Mouse (Mus musculus) heart, adult 18-20 months (tissue): ENCODE measurements around the gene Gja5. TPM values are rescaled to one million over a fixed set of nuclear protein-coding genes. Genes with fewer than 3 reads are reported as not detected.

Experiments used
- DNase-seq, 2 experiments: peaks; one replicate each; pipeline ENCODE4 v3.0.0; 2021 to 2022; ENCODE audit warnings: mixed read lengths in 1 of 2
- total RNA-seq, 2 experiments: library from RNA; stranded (reverse); gene quantifications; 2 replicates each; pipeline ENCODE4 v1.2.3; 2021

Gene Gja5
- total RNA-seq, 2 experiments from 2014 or later = 15.8 to 17.2 TPM

DNA sequence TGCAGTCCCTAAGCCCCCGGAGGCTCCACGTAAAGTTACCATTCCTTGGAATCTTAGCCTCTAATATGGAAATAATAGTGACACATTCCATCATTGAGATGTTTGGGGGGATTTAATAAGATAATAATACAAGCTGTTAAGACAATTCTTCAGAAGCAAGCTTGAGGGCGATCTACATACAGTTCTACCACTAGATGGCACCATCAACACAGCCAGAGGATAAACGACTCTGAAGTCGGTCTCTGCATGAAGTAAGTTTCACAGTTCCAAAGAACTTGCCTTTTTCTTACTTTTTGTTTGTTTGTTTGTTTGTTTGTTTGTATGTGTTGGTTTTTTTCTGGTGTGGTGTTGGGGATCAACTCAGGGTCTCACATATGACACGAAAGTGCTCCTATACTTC lies 31.7 kb downstream of the Gja5 start:
- peak; percentile 13 to 57 for DNase-seq

DNA sequence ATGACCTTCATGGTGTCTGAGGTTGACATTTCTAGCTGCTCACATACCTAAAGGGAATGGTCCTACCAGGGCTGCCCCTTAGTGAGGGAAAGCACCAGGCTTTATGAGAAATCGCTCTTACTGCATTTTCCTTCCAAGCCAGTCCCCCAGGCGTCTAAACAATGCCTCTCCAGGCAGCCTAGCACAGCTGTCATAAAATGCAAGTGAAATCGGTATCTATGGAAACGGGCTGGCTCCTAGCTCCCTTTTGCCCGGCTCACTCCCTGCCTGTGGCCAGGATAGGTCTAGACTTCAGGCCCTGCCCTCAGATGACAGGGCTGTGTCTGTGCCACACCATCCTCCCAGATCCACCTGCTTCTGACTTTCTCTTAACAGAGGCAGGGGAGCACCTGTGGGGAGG lies 33.1 kb downstream of the Gja5 start:
- no peak for DNase-seq

DNA sequence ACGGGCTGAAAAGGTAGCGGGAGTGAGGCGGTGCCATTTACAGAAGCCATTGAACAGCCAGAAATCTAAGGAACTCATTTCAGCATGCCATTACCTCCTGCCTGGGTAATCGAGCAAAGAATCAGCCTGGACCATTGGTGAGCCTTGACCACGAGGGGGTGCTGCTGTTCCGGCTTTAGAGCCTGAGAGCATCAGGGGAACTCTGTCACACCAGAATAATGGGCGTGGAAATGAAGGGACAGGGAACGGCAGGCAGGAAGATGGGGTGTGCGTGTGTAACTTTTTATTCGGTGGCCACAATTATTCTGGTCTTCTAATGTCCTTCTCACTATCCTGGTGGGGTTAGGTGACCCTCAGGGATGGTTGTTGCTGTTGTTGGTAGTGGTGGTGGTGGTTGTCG lies 34.2 kb downstream of the Gja5 start:
- DNase-seq = peak; percentile 77 to 93

DNA sequence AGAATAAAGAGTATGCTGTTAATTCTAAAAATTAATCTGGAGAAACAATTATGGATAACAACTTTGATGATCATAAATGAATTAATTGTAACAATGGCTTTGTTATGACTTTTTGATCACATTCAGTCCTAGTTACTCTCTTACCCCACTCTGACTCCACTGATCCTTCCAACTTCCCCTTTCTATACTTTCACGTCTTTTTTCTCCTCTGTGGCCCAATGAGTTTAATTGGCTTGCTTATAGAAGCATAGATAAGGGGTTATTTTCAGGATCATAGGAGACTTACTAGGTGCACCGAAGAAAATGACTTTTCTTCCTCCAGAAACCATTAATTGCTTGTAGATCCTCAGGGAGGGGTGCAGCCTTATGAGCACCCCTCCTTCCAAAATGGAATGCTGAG lies 38.2 kb downstream of the Gja5 start:
- DNase-seq = no peak

DNA sequence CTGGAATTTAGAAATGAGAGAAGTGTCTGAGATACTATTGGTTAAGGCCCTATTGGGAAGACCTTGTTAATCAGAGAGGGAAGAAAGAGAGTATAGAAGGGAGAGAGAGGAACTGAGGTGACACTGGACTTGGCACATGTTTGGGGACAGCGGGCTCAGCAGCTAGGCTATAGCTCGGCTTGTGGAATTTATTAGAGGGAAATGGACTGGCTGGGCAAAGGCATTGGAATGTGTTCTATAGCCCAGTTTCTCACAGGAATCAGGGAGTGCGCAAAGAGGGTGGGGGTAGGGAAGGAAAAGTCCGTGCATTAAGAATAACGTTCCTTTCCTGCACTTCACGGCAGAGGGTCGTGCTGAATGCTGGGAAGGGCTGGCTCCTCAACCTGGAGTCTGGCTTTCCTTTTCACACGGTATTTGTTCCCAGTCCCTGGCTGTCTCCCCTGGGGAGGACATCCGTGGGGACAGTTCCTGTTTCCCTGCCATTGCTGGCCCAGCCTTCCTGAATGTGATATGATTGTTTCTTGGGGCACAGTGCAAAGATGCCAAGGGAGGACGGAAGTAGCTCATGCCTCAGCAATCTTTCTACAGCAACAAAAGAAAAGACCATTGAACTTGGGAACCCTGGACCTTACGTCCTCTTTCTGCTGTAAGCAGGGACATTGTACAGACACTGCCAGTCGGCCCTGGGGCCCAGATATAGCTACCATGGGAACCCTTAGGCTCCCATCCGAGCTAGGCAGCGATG lies 49.2 kb downstream of the Gja5 start:
- peak; percentile 10 to 35 for DNase-seq

DNA sequence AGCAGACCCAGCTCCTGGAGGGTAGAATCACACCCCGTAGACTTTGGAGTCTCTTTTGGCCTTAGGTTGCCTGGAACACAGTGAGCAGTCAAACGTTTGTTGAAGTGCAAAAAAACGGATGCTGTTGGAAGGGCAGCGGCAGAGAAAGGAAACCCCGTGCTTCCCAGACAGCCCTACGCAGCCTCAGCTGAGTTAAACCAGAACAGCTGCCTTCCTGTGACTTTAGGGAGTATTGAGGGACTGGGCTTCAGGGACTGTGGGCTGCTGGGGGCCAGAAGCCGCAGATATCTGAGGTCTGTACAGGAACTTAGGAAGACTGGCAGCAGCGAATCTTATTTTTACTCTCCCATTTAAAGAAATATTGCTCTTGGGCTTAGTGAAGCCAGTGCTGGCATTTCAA lies 56.1 kb downstream of the Gja5 start:
- peak in 1 of 2 experiments; percentile 4 for DNase-seq

DNA sequence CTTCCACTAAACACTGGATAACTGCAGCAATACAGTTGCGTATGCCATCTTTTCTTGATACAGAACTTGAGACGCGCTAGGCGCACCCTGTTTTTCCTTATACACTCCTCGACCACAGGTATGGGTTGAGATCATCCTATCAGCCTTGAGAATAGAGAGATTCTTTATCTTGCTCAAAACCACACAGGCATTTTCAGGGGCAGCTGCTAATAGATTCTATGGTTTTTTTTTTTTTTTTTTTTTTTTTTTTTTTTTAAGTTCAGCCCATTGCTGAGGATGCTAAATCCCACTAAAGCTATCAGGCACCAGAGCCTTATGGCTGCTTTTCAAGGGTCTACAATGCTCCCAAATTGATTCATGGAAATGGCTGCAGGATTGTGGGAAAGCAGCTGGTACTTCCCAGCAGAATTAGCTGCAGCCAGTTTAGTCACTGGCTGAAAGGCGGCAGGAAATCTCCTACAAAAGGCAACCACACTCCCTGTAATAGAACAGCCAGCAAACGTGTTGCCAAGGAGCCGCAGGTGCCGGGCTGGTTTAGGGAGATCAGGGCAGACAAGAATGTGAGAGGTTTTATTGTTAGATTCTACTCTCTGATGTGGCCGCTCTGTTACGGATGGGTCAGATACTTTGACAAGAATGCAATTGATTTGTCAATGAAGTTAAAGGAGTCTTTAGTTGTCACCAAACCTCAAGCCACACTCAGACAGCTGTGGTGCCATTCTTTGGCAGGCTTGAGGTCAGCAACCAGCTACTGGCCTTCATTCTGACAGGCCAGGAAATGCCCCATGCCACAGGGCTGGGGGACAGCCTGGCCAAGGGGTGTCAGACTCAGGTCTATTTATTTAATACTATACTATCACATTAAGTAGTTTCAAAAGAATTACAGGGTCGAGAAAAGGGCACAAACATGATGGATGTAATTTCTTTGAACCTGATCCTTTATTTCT lies 58.9 kb downstream of the Gja5 start:
- no peak for DNase-seq

DNA sequence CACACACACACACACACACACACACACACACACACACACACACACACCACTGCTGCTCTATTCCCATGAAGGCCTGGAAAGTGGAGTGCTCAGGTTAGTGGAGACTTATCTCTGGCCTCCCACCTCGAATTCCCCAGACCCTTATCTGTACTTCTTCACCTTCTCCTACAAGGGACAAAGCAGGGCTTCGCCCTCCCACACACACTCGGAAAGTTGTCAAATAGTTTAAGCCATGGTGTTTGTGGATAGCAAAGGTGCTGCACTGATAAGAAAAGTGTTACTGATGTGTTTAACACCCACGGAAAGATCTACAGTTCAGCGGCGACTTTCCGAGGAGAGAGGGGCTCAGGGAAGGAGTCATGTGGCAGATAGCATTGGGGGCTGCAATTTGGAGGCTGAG lies 66.5 kb downstream of the Gja5 start:
- DNase-seq = no peak

DNA sequence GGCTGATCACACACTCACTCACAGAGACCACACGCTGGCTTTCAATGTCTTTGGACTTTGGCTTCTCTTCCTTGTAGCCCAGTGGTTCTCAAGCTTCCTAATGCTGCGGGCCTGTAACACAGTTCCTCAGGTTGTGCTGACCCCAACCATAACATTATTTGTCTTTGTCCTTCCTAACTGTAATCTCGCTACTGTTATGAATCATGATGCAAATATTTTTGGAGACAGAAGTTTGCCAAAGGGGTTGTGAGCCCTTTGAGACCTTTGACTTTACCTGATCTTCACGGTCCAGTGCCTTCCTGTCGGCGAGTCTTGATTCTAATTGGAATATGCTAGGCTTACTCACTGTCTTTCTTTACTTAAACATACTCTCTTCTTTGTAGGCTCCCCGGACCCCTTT lies 70.0 kb downstream of the Gja5 start:
- DNase-seq = no peak

DNA sequence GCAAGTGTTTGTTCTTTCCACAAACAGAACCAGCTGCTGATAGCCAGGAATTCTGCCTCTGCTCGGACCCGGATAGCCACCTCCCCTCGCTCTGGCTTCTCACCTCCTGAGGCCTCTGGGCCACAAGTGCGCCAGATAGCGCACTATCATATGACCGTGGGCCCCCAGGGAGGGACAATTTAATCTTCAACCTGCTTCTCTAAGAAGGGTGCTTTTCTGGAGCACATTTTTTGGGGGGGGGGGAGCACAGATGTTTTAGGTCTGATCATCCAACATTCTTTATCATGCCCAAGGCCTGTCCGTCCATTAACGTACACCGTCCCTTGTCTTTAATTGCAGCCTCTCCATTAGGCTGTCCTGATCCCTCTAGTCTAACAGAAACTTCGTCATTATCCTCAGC lies 71.1 kb downstream of the Gja5 start:
- no peak for DNase-seq

DNA sequence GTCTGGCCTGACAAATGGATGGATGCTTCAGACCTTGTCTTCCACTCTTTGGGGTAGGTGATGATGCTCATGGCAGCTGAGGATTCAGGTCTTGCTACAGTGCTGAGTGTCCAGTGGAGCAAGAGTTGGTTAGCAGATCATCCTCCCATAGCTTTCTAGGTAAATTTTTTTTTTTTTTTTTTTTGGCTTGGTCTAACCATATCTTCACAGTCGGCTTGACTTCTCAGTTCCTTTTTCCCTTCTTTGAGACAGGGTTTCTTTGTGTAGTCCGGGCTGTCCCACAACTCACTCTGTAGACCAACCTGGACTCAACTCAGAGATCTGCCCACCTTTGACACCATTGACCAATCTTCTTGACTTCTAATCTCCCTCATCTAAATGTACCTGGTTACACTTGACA lies 73.0 kb downstream of the Gja5 start:
- DNase-seq = no peak

DNA sequence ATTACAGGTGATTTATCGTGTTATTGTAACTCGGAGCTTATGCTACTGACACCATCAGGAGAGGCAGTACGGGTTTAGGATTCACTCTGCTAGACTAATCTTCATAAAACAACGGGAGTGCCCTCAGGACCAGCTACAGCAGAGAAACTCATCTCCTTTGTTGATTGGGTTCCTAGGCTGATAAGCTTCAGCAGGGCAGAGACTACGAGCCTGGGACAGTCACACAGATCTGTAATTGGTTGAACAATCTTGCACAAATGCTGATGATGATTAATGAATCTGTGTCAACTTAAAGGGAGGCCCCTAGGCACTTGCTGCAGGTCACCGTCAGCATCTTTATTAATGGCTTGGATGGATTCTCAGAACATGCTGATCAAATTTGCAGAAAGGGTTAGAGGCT lies 74.0 kb downstream of the Gja5 start:
- no peak for DNase-seq

DNA sequence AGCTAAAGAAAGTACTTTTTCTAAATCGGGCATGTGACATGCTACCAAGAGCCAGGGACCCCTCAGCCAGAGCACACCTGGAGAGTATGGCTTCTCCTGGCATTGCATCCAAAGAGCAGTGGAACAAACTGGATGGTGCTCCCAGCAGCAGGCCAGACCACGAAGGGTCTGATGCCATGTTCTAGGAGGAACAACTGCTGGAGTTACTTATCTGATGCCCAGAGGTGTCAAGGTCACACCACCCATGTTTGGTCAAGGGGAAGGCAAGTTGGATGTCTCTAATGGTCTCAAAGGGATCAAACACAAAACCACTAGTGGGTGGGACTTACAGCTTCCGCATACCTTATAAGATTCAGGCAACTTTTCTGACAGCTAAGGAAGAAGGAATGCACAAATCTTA lies 74.5 kb downstream of the Gja5 start:
- DNase-seq = no peak

DNA sequence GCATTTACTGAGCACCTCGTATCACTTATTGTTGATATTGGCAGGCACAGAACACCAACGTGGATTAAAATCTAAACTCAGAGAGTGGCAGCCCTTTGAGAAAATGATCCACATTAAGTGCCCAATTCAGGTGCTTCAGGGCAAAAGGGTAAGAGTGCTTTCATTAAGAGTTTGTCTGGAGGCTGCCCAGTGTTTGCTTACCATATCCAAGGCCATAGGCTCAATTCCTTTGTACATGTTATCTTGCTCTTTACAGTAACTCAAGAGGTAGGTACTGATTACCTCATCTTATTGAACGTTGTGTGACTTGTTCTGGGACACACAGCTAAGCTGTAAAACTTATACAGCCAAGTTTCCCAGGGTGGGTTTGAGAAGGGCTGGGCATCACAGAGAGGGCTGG lies 77.3 kb downstream of the Gja5 start:
- no peak for DNase-seq

DNA sequence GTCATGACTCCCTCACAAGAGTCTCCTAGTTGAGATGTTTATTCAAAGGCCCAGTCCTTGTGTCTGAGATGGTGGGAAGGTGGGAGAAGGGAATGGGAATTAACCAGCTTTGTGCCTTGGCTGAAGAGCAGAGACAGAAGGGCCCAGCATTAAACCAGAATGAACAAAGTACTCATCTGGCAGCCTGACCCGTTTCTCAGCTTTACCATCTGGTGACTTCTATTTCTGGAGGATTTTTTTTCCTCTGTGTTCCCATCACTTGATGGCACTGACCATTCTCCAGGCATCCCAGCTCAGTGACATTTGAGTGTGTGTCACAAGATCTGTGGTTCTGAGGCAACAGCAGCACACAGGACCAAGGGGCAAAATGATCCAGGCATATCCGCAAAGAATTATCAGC lies 78.2 kb downstream of the Gja5 start:
- no peak for DNase-seq

DNA sequence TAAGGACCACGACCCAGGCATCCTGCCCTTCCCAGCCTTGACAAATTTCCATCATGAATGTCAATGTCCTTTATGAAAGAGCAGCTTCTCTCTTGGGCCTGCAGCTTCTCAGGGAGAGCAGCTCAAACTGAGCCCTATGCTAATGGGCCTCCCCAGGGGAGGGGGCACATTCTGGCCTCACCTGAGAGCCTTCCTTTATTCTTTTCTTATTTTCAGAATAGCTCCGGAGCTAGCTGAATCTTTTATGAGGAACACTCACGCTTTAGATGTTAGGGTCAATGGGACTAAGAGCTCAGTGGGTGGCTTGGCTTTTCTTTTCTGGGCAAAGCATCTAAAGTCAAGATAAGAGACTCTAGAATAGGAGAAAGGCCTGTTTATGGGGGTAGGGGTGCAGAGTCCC lies 88.0 kb downstream of the Gja5 start:
- DNase-seq = no peak

DNA sequence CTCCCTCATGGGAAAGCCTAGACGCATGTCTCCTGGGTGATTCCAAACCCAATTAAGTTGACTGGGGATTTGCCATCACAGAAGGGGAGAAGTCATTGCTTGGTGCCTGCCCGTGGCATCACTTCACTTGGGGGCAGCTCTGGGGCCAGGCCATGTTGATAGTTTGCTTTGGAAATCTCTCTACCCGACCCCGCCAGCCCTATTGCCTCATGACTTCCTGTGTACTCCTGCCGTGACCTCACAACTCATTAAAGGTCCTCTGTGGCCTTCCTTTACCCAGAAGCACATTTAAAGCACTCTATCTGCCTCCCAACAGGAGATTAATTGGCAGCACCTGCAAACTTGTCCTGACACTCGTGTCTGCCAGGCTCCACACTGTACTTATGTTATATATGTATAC lies 93.3 kb downstream of the Gja5 start:
- DNase-seq = peak in 1 of 2 experiments; percentile 3

DNA sequence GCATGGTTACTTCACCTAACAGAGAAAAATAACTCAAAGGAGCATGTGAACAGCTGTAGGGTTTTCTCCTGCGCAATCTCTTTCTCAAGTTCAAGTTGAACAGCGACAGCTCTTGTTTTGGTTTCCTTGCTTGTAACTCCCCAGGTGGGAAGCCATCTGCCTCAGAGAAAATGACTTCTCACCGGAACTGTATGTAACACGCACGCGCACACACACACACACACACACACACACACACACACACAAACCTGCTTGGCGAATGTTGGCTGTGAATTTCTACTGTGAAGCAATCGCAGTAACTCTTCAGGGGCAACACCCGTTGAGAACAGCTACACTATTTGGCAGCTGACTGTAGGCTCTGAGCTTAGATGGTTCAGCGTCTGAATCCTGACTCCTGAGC lies 98.6 kb downstream of the Gja5 start:
- no peak for DNase-seq

DNA sequence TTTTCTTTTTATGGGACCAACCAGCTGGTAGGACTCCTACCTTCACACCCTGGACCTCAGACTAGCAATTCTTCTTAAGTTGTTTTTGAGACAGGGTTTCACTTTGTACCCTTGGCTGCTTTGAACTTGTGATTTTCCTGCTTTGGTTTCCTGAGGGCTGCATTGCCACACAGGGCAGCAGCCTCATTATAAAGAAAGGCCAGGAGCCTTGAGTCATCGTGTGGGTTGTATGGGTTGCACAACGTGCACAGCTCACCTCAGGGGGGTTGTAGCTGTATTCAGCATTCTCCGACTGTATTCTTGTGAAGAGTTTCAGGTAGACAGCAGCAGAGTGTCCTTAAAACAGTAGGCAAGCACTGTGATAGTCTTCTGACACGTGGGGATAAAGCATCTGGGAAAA lies 100.0 kb downstream of the Gja5 start:
- no peak for DNase-seq

DNA sequence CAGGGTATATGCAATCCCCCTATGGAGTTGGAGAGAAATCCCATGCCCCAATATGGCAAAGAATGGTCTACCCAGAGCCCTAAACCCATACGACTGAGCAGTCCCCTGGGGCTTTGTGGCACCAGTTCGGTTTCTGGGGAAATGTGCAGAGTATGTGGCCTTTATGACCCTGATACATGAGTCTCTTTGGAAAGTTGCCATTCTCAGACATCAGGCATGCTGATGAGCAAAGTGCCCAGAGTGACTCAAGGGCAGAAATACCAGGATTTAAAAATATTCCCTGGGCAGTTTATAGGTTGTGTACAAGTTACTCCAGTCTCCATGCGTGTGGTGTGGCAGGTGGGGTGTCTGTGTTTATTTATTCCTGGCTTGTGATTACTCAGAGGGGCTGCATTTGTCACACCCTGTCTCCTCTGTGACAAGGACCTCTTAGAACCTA lies 102.5 kb downstream of the Gja5 start:
- no peak for DNase-seq

DNA sequence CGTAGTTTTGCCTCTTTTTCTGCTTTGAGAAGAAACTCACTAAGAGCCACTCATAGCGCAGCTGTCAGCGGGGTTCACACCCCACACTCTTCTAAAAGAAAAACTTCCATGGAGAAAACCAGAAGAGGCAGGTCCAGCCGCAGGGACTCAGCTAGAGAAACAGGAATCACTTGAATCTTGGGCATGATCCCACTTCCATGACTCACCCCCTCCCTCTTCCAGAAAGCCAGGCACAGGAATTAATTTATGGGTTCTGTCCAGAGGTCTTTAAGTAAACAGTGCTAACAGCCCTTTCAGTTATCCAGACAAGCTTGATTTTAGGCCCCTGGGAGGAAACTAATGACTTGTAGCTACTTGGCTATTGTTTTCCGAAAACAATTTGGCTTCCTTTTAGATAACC lies 120.7 kb downstream of the Gja5 start:
- DNase-seq = peak; percentile 49 to 56

DNA sequence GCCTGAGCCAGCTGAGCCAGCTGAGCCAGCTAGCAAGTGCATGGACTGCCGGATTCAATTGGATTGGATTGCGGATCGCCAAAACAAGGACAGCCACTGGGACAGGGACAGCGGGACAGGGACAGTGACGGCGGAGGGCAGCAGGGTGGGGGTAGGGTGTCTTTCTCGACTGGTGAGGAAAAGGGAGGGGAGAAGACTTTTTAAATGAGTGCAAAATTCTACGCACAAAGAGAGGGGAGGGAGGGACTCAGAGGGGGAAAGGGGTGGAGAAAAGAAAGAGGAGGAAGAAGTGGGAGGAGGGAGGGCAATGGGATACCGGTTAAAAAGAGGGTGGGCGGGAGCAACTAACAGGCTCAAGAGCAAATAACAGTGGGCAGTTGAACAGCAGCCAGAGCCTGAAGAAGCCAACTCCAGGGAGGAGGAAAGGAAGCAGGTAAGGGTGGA lies 127.6 kb downstream of the Gja5 start:
- DNase-seq = peak in 1 of 2 experiments; percentile 25

DNA sequence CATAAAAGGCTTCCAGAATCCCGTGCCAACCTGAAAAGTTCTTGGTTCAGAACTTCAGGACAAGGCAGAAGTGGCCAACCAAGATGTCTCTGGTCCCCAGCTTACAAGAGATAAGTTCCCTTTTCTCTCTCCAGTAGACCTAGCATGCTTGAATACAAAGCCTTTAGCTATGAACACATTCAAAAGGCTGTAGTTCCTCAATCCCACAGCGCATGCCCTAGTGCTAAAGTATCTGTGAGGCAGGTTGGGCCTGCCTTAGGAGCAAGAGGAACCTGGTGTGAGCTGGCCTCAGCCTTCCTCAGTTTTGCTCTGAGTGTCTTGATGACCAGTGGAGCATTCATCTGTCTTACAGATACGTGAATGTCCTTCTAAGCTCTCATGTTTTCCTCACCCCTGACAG lies 131.1 kb downstream of the Gja5 start:
- DNase-seq = no peak
